Mouse (Mus musculus) neural tube, embryonic 14.5 days (tissue): ENCODE results near the gene Car11. TPM values are rescaled to one million over a fixed set of nuclear protein-coding genes. Genes with fewer than 3 reads are reported as not detected.

Experiments
- ATAC-seq: fragments of 200-750 bp; cut with Nextera tagmentation; 2 replicates; pipeline ENCODE4 v1.8.0; 2017; ENCODE audit warnings: low read depth, mild to moderate bottlenecking, moderate TSS enrichment, moderate library complexity
- H3K27ac ChIP-seq: fragments of 300-500 bp; sonication (generic); 2 replicates; pipeline ENCODE4 v1.5.1; 2014; ENCODE audit warnings: low read depth, mild to moderate bottlenecking, control low read depth, low read length, moderate library complexity, mixed read lengths
- H3K27me3 ChIP-seq: fragments of 300-500 bp; sonication (generic); 2 replicates; pipeline ENCODE4 v1.6.1; 2014; ENCODE audit warnings: low read length; ENCODE audit not compliant: control insufficient read depth, insufficient read depth
- H3K36me3 ChIP-seq: fragments of 300-500 bp; sonication (generic); 2 replicates; pipeline ENCODE4 v1.6.1; 2014; ENCODE audit warnings: low read length, mixed read lengths; ENCODE audit not compliant: control insufficient read depth, insufficient read depth
- H3K4me1 ChIP-seq: fragments of 300-500 bp; sonication (generic); 2 replicates; pipeline ENCODE4 v1.6.1; 2014; ENCODE audit warnings: low read length; ENCODE audit not compliant: control insufficient read depth, insufficient read depth
- H3K4me2 ChIP-seq: fragments of 300-500 bp; sonication (generic); 2 replicates; pipeline ENCODE4 v1.6.1; 2014; ENCODE audit warnings: mild to moderate bottlenecking, low read depth, low read length, control low read depth
- H3K4me3 ChIP-seq: fragments of 300-500 bp; sonication (generic); 2 replicates; pipeline ENCODE4 v1.5.1; 2014; ENCODE audit warnings: low read depth, low read length, control low read depth, mixed read lengths
- H3K9ac ChIP-seq: fragments of 300-500 bp; sonication (generic); replicated peaks from 2 replicates; pipeline ENCODE4 v1.6.1; 2014; ENCODE audit warnings: low read depth, mild to moderate bottlenecking, control low read depth, low read length, mixed read lengths
- H3K9me3 ChIP-seq: fragments of 300-500 bp; sonication (generic); 2 replicates; pipeline ENCODE4 v1.6.1; 2016; ENCODE audit warnings: low read length; ENCODE audit not compliant: control insufficient read depth
- WGBS: fragments of 180-500 bp; shearing (Covaris S2); extraction: QIAGEN DNeasy Blood & Tissue Kit; methylation state at CpG from one replicate; pipeline ENCODE4 v1.1.7; 2014; 5-methylcytosine and 5-hydroxymethylcytosine counted together
- polyA plus RNA-seq: library from polyadenylated mRNA; unstranded; fragments of >200 nt; fragmentation: Nextera tagmentation; extraction: Ambion mirVana; gene quantifications from 2 replicates; pipeline ENCODE4 v1.2.1, GENCODE M21; 2014

Car11 gene
- polyA plus RNA-seq, 1 experiment from 2014 or later, result 31.9 TPM

DNA sequence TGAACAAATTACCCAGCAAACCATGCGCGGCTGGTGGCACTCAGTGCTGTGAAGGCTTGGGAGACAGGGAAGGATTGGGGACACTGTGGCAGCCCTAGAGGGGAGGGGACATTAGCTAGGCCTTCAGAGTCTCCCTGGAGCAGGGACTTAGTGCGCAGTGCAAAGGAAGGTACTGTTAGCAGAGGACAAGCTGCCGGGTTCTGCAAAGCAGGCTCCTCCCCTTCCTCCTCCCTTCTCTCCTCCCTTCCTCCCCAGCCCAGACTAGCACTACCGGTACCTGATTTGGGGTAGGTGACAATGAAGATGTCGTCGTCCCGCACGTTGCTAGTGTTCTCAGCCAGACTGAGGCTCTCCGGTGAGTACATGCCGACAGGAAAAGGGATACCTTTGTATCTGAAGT is 42.1 kb downstream of the Car11 start:
- WGBS, result 38% methylated on average over 11 of the region's 11 CpGs
- Histone ChIP-seq H3K9me3 (no peaks in the 10 kb centered on the region), H3K27ac (no peak overlapping the region), H3K27me3 (no peaks in the 10 kb centered on the region), H3K4me2 (peak overlapping the region; percentile 11; the same call in 1 of the 2 replicates), H3K4me1 (no peaks in the 10 kb centered on the region), H3K36me3 (no peaks in the 10 kb centered on the region), H3K4me3 (no peak overlapping the region), H3K9ac (no peak overlapping the region)
- ATAC-seq, result no peak

- no peaks in the 10 kb centered on the region for H3K27me3 ChIP-seq
- no peak overlapping the region for H3K9ac ChIP-seq
- H3K36me3 ChIP-seq, result no peaks in the 10 kb centered on the region
- H3K27ac ChIP-seq, result no peak overlapping the region
- peak overlapping the region; percentile 8; the same call in 1 of the 2 replicates for H3K4me2 ChIP-seq
- 35% methylated on average over 19 of the region's 19 CpGs for WGBS
- H3K4me1 ChIP-seq, result no peaks in the 10 kb centered on the region
- ATAC-seq, result no peak
- H3K4me3 ChIP-seq, result no peak overlapping the region
- H3K9me3 ChIP-seq, result no peaks in the 10 kb centered on the region
These were observed 42.7 kb downstream of the Car11 start for GRCm38 (mm10) chr7:45742338-45742737.

- Histone ChIP-seq H3K9me3 (no peaks in the 10 kb centered on the region), H3K27ac (no peak overlapping the region), H3K4me3 (no peak overlapping the region), H3K4me1 (no peaks in the 10 kb centered on the region), H3K36me3 (no peaks in the 10 kb centered on the region), H3K9ac (no peak overlapping the region), H3K27me3 (no peaks in the 10 kb centered on the region), H3K4me2 (no peak overlapping the region)
- no peak for ATAC-seq
- 40% methylated on average over 2 of the region's 2 CpGs for WGBS
These were observed 44.7 kb downstream of the Car11 start for GRCm38 (mm10) chr7:45744387-45744786.

DNA sequence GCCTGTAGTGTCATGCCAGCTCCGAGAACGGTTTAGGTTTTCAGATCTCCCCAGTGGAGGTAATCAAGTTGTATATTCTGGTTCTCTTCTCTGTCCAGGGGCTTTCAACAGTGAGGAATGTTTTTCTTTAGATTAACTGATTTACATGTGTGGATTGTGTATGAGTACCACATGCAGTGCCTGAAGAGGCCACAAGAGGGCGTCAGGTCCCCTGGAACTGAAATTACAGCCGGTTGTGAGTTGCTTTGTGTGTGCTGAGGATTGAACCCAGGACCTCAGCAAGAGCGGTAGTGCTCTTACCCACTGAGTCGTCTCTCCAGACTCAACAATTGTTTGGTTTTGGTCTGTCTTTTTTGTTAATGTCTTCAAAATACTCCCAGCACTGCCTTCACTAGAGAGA is 46.9 kb downstream of the Car11 start:
- 64% methylated on average over 6 of the region's 6 CpGs for WGBS
- H3K9me3 ChIP-seq, result no peaks in the 10 kb centered on the region
- H3K4me3 ChIP-seq, result no peak overlapping the region
- H3K9ac ChIP-seq, result no peak overlapping the region
- ATAC-seq, result no peak
- H3K27me3 ChIP-seq, result no peaks in the 10 kb centered on the region
- H3K36me3 ChIP-seq, result no peaks in the 10 kb centered on the region
- no peaks in the 10 kb centered on the region for H3K4me1 ChIP-seq
- H3K4me2 ChIP-seq, result no peak overlapping the region
- no peak overlapping the region for H3K27ac ChIP-seq

- Histone ChIP-seq H3K9me3 (no peaks in the 10 kb centered on the region), H3K27me3 (no peaks in the 10 kb centered on the region), H3K4me2 (no peak overlapping the region), H3K36me3 (no peaks in the 10 kb centered on the region), H3K27ac (no peak overlapping the region), H3K4me1 (no peaks in the 10 kb centered on the region), H3K4me3 (no peak overlapping the region), H3K9ac (no peak overlapping the region)
- WGBS, result 90% methylated on average over 5 of the region's 5 CpGs
- no peak for ATAC-seq
These were observed 47.8 kb downstream of the Car11 start for GRCm38 (mm10) chr7:45747450-45747849.

DNA sequence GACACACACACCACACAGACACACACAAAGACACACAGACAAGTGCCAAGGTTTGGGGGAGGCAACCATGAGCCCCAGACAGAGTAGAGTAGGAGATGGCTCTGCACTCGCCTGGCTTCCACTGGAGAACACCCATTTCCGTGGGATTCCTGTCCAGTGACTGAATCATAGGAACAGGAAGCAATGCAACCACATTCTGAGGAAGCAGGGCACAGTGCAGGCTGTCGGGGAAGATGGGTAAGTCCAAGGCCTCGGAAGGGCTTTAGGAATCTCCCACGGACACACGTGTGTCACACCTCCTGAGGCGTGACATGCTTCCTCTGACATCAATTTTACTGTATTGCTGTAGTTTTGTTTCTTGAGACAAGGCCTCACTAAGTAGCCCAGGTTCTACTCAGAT is 48.5 kb downstream of the Car11 start:
- H3K27me3 ChIP-seq, result no peaks in the 10 kb centered on the region
- no peaks in the 10 kb centered on the region for H3K4me1 ChIP-seq
- ATAC-seq, result no peak
- H3K9ac ChIP-seq, result no peak overlapping the region
- no peaks in the 10 kb centered on the region for H3K9me3 ChIP-seq
- H3K4me2 ChIP-seq, result no peak overlapping the region
- no peaks in the 10 kb centered on the region for H3K36me3 ChIP-seq
- WGBS, result 89% methylated on average over 7 of the region's 7 CpGs
- no peak overlapping the region for H3K4me3 ChIP-seq
- H3K27ac ChIP-seq, result no peak overlapping the region

DNA sequence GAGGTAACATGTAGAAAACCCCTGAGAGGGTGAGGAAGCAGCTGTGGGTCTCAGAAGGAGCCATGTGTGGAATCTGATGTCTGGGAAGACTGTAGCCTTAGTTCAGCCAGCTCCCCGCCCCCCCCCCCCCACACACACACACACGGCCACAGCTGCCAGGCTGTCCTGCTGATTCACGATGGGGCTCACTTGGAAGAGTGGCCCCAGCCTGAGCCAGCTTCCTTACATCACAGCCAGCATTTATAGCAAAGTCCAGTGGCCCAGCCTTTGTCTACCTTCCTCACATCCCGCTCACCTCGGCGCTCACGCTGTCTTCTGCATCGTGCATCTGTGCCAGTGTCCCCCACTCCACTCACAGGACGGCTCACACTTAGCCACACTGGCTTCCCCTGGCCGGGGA is 49.8 kb downstream of the Car11 start:
- no peak for ATAC-seq
- Histone ChIP-seq H3K9me3 (no peaks in the 10 kb centered on the region), H3K27me3 (no peaks in the 10 kb centered on the region), H3K27ac (no peak overlapping the region), H3K4me1 (no peaks in the 10 kb centered on the region), H3K36me3 (no peaks in the 10 kb centered on the region), H3K4me2 (no peak overlapping the region), H3K9ac (no peak overlapping the region), H3K4me3 (no peak overlapping the region)
- 38% methylated on average over 10 of the region's 10 CpGs for WGBS

DNA sequence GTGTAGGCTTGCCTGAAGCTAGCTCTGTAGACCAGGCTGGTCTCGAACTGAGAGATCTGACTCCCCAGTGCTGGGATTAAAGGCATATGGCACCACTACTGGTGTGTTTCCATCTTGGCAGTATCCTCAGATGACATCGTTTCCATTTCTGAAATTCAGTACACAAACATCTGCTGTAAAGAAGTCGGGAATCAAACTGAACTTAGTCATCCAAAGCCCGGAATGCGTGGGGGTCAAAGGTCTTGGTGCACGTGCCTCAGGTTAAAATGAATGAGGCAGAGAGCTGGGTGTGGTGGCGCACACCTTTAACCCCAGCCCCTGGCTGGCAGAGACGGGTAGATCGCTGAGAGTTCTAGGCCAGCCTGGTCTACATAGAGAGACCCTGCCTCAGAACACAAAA is 50.5 kb downstream of the Car11 start:
- H3K9me3 ChIP-seq, result no peaks in the 10 kb centered on the region
- H3K27me3 ChIP-seq, result no peaks in the 10 kb centered on the region
- 82% methylated on average over 9 of the region's 9 CpGs for WGBS
- no peaks in the 10 kb centered on the region for H3K4me1 ChIP-seq
- no peaks in the 10 kb centered on the region for H3K36me3 ChIP-seq
- H3K9ac ChIP-seq, result no peak overlapping the region
- H3K4me3 ChIP-seq, result no peak overlapping the region
- no peak overlapping the region for H3K27ac ChIP-seq
- H3K4me2 ChIP-seq, result no peak overlapping the region
- ATAC-seq, result no peak
